Mouse (Mus musculus) ovary, postnatal 36 days (tissue): ENCODE results near the gene Rpp40.
A peak's percentile ranks its signal among the peaks of the same experiment; 100 is the strongest.

ENCODE experiments used
- DNase-seq: peaks from one replicate; pipeline ENCODE4 v3.0.0; 2022; ENCODE audit warnings: low spot score, mixed read lengths

The Rpp40 gene

DNA sequence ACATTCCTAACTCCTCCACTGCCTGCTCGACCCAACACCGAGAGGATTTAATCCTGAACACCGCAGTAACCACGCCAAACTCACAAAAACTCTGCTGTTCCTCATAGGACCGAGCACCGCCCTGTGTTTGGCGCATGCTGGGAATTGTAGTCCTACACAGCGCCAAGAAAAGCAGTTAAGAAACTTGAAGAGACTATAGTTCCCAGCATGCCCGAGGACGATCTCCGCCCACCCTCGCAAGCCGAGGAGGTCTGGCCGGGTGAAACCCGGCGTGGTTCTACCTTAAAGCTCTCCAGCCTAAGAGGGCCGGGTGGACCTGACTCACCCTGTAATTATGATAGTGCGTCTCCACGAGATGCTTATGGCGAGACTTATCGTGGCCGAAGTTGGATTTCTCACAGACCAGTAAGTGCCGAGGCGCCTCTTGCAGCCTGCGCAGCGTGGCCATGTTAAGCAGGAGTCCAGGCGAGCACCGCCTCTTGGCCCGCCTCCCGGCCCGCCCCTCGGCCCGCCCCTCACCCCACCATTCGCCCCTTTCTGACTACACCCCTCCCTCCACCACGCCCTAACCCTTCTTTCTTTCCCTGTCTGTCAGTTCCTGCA lies at the start of gene Rpp40:
Rpp40 (minus strand) TSS at position 481 of the 603 bp plus-strand sequence.
- peak; percentile 87 for DNase-seq

DNA sequence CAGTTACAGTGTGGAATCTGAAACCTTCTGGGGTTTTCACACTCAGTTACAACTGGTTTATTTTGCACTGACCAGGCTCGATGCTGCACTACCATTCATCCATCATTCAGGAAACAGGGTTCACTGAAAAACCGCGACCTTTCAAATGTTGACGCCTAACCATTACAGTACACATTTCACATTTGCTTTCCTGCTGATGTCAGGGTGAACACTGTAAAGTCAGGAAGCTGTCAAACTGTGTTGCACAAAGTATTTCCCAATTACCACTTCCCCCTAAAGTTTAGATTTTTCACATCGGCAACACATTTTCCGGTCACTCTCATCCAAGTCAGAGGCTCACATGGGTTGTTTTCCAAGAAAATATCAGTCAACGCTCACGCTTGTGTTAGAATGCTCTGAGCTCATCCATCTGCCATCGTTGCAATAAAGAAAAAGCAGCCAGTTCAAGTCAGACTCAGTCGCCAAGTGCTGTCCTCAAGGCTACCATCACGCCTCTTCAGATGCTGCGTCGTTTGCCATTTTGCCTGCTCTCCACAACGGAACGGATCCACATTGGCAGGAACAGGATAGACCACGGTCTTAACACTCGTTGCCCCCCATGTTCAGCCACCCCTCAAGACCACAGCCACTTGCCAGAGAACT lies 43.8 kb upstream of the Rpp40 start:
- no peak for DNase-seq

GRCm38 (mm10) chr13:35947354-35948000 lies 41.3 kb upstream of the Rpp40 start:
- peak; percentile 71 for DNase-seq

- no peak for DNase-seq
Observed at GRCm38 (mm10) chr13:35946659-35947353, 40.6 kb upstream of the Rpp40 start.

DNA sequence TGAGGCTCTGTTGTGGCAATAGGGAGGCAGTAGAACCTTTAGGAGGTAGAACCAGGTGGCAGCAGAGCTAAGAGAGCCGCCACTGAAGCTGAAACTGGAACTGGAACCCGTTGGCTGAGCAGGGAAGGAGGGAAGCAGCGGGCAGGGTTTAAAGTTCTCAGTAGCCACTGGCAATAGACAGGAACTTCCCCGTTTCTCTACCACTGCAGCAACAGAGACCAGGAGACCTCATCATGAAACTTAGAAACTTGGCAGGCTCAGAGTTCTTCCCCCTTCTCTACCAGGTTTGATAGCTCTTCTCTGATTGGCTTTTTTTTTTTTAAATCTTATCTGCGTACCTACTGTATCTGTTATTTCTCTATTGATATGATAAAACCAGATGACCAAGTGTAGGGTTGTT lies 34.8 kb upstream of the Rpp40 start:
- DNase-seq: no peak

GRCm38 (mm10) chr13:35939871-35940665 lies 33.9 kb upstream of the Rpp40 start:
- DNase-seq: no peak

- DNase-seq: no peak
Observed at GRCm38 (mm10) chr13:35937991-35938390, 31.8 kb upstream of the Rpp40 start.

- DNase-seq: no peak
Observed at GRCm38 (mm10) chr13:35911476-35911875, 5.3 kb upstream of the Rpp40 start.

DNA sequence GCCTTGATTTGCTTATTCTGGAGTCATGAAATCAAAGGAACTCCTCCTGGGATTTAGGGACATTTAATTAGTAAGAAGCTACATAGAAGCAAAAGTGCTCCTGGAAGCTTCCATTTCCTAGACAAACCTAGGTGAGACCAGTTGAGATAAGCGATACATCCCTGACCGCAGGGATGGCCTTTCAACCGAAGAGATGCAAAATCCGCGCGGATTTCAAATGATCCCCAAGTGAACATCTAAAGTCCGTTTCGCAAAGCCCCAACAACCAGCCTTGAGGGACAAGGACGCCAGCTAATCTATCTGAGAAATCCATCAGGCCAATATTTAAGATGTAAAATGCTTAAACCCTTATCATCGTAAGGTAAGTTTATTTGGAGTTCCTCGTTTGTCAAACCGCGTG lies 781 bp downstream of the Rpp40 start:
- no peak for DNase-seq

DNA sequence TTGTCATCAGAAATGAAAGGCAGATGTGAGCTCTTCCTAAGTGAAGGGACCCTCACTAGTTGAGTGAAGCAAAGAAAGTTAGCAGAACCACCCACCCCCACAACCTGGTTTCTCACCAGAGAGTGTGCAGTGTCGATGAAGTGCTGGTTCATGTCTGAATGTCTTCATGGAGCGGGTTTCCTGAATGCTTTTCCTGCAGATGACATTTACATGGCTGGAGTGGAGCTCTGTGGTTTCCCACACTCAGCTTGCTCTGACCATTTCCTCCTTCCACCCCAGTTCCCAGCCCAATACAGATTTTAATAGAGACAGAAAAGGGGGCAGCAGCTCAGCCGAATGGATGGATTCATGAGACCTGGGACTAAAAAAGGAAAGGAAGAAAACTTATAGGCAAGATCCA lies 13.3 kb downstream of the Rpp40 start:
- DNase-seq: no peak

DNA sequence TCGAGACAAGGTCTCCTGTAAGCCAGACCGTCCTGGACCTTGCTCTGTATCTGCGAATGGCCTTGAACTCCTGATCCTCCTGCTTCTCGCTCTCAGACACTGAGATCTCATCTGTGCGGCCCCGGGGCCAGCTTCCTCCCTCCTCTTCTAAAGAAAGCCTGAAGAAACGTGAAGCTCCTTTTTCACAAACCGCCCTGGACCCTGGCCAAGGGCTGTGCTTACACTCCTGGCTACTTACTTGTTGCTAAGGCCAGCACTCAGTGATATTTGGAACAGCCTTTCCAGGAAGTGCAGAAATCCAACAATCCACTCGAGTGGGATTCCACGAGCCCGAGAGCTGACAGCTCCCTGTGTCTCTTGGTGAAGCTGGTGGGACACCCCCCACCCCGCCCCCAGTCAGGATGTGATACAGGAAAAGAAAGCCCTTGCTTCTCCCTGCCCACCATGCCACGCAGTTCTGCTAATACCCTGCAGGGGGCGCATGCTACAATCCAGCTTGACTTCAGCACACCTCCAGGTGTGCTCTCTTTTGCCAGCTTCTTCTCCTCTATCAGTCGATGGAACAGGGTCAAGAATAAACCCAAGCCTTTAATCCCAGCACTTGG lies 19.9 kb downstream of the Rpp40 start:
- peak; percentile 72 for DNase-seq

DNA sequence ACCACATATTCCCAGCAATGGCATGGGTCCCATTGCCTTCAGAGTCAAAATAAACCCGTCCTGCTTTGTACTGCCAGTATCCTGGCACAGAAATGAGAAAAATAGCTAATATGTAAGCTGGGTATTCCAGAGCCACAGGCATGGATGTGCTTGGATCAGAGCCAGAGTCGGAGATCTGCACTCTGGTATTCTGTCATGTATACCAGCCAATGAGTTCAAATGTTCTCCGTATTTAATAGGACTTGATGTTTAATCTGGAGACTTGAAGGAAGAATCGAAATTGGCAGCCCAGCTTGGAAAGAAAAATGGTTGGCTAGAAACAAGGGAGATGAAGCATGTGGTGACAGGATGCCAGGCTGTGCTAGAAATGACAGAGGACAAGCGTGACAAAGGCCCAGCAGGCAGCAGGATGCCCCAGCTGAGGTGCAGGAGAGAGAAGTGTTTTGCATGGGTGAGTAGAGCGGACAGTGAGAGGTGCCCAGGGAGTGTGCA lies 25.6 kb downstream of the Rpp40 start:
- DNase-seq: no peak

GRCm38 (mm10) chr13:35879519-35879918 lies 26.6 kb downstream of the Rpp40 start:
- DNase-seq: no peak

- DNase-seq: no peak
Observed at GRCm38 (mm10) chr13:35879068-35879467, 27.1 kb downstream of the Rpp40 start.

- no peak for DNase-seq
Observed at GRCm38 (mm10) chr13:35878282-35878681, 27.9 kb downstream of the Rpp40 start.

GRCm38 (mm10) chr13:35875396-35875795 lies 30.8 kb downstream of the Rpp40 start:
- no peak for DNase-seq

DNA sequence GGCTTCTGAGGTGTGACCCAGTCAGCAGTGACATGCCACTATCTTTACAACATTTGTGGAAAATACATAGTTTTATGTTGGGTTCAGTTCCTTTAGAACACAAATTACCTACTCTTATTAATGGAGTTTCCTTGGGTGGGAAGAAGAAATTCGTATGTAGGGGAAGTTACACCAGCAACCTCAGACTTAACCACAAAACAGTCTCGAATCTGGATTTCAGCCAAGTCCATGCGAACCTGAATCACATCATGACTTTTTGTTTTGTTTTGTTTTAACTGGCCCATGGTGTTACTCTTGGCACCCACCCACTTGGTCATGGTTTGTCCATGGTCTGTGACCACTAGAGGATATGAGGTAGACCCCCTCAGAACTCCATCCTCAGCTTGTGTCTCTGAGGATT lies 35.1 kb downstream of the Rpp40 start:
- DNase-seq: no peak

DNA sequence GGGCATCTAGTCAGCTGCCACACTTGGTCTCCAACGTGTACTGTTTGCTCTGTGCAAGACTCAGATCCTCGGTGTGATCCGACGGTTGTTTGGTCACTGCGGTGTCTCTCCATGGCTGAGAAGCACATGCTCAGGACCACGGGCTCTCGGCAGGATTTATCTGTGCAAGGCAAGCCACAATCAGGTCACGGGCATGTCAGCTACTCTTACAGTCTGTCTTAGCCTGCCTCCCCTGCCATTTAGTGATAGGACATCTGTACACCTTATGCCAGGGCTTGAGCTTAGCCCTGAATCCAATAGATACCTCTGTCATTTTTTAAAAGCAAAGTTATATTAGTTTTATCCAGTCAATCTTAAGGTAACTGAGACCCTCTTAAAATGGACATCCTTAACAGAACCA lies 35.5 kb downstream of the Rpp40 start:
- no peak for DNase-seq

DNA sequence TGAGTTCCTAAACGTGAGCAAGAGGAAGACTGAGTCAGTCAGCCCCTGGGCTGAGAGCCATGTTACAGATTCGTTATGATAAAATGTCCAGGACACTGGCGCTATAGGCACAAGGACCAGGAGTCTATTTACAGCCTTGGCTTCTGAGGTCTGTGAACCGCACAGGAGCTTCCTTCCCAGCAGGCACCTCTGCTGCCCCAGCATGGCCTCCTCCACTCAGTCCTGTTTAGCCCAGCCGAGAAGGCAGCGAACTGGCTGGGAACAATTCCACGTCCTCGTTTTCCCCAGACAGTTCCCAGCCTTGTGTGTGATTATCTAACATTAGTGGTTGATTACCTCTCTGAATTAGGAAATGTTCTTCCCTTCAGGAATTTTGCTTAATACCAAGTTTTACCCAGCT lies 45.2 kb downstream of the Rpp40 start:
- DNase-seq: no peak

DNA sequence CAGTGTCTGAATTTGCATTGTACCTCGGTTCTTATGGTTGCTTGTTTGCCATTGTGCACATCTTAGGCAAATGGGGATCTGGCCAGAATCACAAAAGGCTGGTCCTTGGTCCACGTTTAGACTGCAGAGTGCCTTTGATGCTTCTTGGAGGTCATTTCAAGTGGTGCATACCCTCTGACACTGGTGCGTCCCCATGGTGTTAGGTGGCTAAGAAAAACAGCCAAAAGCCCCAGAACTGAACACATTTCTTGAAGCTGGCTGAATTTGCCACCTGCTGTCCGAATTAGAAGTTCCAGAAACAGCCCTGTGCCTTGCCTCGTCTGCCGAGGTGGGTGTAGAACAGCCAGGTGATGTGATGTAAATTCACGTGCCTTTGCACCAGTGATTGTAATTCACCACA lies 48.7 kb downstream of the Rpp40 start:
- no peak for DNase-seq

GRCm38 (mm10) chr13:35852851-35853575 lies 53.1 kb downstream of the Rpp40 start:
- no peak for DNase-seq
